Mouse (Mus musculus) forebrain, embryonic 13.5 days (tissue): ENCODE measurements around the gene Itch. TPM values are rescaled to one million over a fixed set of nuclear protein-coding genes. Genes with fewer than 3 reads are reported as not detected.
A peak's percentile ranks its signal among the peaks of the same experiment; 100 is the strongest.

Experiments used
- ATAC-seq: fragments of 200-750 bp; cut with Nextera tagmentation; 2 replicates; pipeline ENCODE4 v1.8.0; 2017
- H3K27ac ChIP-seq: fragments of 300-500 bp; sonication (generic); 2 replicates; pipeline ENCODE4 v1.5.1; 2015; ENCODE audit warnings: inconsistent platforms, mild to moderate bottlenecking, moderate library complexity
- H3K27me3 ChIP-seq: fragments of 300-500 bp; sonication (generic); 2 replicates; pipeline ENCODE4 v1.6.1; 2015; ENCODE audit warnings: mild to moderate bottlenecking, inconsistent platforms
- H3K36me3 ChIP-seq: fragments of 300-500 bp; sonication (generic); 2 replicates; pipeline ENCODE4 v1.6.1; 2015; ENCODE audit warnings: mild to moderate bottlenecking, inconsistent platforms; ENCODE audit not compliant: poor library complexity, severe bottlenecking
- H3K4me1 ChIP-seq: fragments of 300-500 bp; sonication (generic); 2 replicates; pipeline ENCODE4 v1.6.1; 2015; ENCODE audit warnings: inconsistent platforms
- H3K4me2 ChIP-seq: fragments of 300-500 bp; sonication (generic); 2 replicates; pipeline ENCODE4 v1.6.1; 2015; ENCODE audit warnings: inconsistent platforms, mild to moderate bottlenecking, moderate library complexity
- H3K4me3 ChIP-seq: fragments of 300-500 bp; sonication (generic); 2 replicates; pipeline ENCODE4 v1.5.1; 2015; ENCODE audit warnings: mild to moderate bottlenecking, inconsistent platforms
- H3K9ac ChIP-seq: fragments of 300-500 bp; sonication (generic); 2 replicates; pipeline ENCODE4 v1.6.1; 2015; ENCODE audit warnings: mild to moderate bottlenecking, inconsistent platforms
- H3K9me3 ChIP-seq: fragments of 300-500 bp; sonication (generic); replicated peaks from 2 replicates; pipeline ENCODE4 v1.6.1; 2016; ENCODE audit warnings: inconsistent platforms
- WGBS: fragments of 180-500 bp; shearing (Covaris S2); methylation state at CpG from one replicate; pipeline ENCODE4 v1.1.7; 2015; 5-methylcytosine and 5-hydroxymethylcytosine counted together
- polyA plus RNA-seq: library from polyadenylated mRNA; unstranded; fragments of >200 nt; fragmentation: Nextera tagmentation; extraction: Ambion mirVana; gene quantifications from 2 replicates; pipeline ENCODE4 v1.2.1, GENCODE M21; 2015

Gene Itch
- polyA plus RNA-seq = 53.2 and 56.8 TPM in 2 replicates

DNA sequence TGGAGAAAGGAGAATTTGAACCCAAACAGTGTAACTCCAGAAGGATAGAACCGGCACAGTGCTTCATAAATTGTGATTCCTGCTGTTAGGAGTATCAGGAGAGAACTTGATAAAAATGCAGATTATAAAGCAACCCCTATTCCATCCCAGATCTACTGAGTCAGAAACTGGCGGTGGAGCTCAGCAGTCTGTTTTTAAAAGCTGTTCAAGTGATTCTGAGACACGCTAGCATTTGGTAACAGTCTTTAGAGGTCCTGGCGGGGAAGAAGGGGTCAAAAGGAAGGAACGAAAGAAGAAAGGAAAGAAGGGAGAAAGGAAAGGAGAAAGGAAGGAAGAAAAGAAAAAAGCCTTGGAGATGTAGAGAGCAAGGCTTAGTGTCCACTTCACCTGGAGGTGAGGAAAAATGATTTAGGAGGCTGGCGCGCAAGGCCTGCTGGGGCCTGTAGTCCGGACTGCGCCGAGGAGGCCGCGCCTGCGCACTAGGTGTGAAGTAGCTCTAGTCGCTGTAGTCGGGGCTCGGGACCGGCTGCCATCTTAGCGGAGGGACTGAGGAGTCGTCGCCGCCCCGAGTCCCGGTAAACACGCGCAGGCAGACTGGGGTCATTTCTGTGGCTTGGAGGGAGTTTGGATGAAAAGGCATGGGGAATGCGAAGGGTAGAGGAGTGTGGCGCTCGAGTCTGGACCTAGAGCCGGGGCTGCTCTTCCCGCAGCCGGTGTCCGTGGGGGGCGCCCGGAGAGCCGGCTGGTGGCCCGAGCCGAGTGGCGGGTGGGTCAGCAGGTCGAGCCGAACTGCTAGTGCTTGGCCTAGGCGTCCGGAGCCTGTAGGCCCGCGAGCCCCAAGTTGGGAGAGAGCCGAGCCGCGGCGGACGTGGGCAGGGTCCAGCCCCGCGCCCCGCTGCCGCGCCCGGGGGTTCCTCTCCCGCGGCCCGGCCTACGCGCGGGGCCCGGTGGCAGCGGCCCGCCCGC, at the start of gene Itch:
Itch (plus strand) TSS at position 499 of the 966 bp plus-strand sequence.
- WGBS = 3% methylated on average over 37 of the region's 65 CpGs
- peak; percentile 99 for ATAC-seq
- peak within 1 kb of the TSS; percentile 72 for H3K4me2 ChIP-seq
- H3K27ac ChIP-seq = peak within 1 kb of the TSS; percentile 71
- no peaks in the 10 kb centered on the region for H3K27me3 ChIP-seq
- H3K9me3 ChIP-seq = no peaks in the 10 kb centered on the region
- peaks cover 7% of the 10 kb centered on the region for H3K36me3 ChIP-seq
- H3K9ac ChIP-seq = peak within 1 kb of the TSS; percentile 98
- H3K4me3 ChIP-seq = peak within 1 kb of the TSS; percentile 88
- H3K4me1 ChIP-seq = peaks cover 24% of the 10 kb centered on the region

- Histone ChIP-seq H3K9ac (no peak overlapping the region), H3K27me3 (no peaks in the 10 kb centered on the region), H3K36me3 (no peaks in the 10 kb centered on the region), H3K4me2 (no peak overlapping the region), H3K4me1 (no peaks in the 10 kb centered on the region), H3K4me3 (no peak overlapping the region), H3K9me3 (no peaks in the 10 kb centered on the region), H3K27ac (no peak overlapping the region)
- ATAC-seq = no peak
- 86% methylated on average over 5 of the region's 5 CpGs for WGBS
These were observed 48.8 kb upstream of the Itch start for GRCm38 (mm10) chr2:155084546-155084945.

GRCm38 (mm10) chr2:155086328-155086727, 47.0 kb upstream of the Itch start:
- no peak overlapping the region for H3K27ac ChIP-seq
- no peak overlapping the region for H3K9ac ChIP-seq
- H3K4me1 ChIP-seq = no peaks in the 10 kb centered on the region
- H3K9me3 ChIP-seq = no peaks in the 10 kb centered on the region
- H3K36me3 ChIP-seq = no peaks in the 10 kb centered on the region
- 91% methylated on average over 5 of the region's 5 CpGs for WGBS
- H3K27me3 ChIP-seq = no peaks in the 10 kb centered on the region
- no peak overlapping the region for H3K4me3 ChIP-seq
- no peak for ATAC-seq
- no peak overlapping the region for H3K4me2 ChIP-seq

- H3K36me3 ChIP-seq = no peaks in the 10 kb centered on the region
- 84% methylated on average over 6 of the region's 6 CpGs for WGBS
- H3K4me1 ChIP-seq = no peaks in the 10 kb centered on the region
- no peak for ATAC-seq
- no peak overlapping the region for H3K9ac ChIP-seq
- no peaks in the 10 kb centered on the region for H3K27me3 ChIP-seq
- H3K4me3 ChIP-seq = no peak overlapping the region
- no peaks in the 10 kb centered on the region for H3K9me3 ChIP-seq
- no peak overlapping the region for H3K27ac ChIP-seq
- no peak overlapping the region for H3K4me2 ChIP-seq
These were observed 45.0 kb upstream of the Itch start for GRCm38 (mm10) chr2:155088264-155088663.

DNA sequence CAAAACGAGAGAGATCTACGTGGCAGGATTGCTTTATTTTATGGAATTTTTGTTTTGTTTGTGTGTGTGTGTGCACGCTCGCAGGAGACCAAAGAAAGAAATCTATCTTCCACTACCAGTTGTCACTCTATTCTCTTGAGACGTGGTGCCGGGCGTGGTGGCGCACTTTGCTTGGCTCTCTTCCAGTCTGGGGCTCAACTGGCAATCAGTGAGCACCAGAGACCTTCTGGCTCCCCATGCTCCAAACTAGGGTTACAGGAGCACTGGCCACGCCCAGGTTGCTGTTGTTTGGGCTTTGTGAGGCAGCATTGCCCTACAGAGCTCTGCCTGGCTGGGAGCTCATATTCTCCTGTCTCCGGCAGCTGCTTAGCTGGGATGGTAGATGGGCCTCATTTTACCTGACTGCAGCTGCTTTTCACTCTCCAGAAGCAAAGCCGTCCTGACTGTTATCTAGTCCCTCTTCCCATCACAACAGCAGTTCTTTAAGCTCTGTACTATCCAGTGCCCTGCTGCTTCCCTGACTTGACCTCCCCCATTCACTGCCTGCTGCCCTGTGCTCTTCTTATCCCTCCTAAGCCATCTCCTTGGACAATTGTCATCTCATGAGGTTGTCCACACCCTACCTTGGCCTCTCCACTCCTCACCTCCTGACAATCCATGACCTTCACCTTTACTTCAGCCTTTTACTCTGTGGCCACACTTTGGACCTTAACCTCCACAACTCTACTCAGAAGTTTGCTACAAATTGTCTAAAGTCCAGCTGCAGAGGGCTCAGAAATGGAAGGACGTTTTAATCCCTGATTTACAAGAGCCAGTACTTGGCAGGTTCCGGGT, 42.2 kb upstream of the Itch start:
- H3K4me1 ChIP-seq = no peaks in the 10 kb centered on the region
- ATAC-seq = no peak
- H3K27me3 ChIP-seq = no peaks in the 10 kb centered on the region
- H3K9ac ChIP-seq = no peak overlapping the region
- H3K9me3 ChIP-seq = no peaks in the 10 kb centered on the region
- WGBS = 64% methylated on average over 13 of the region's 13 CpGs
- no peak overlapping the region for H3K4me3 ChIP-seq
- H3K36me3 ChIP-seq = no peaks in the 10 kb centered on the region
- no peak overlapping the region for H3K4me2 ChIP-seq
- H3K27ac ChIP-seq = no peak overlapping the region

DNA sequence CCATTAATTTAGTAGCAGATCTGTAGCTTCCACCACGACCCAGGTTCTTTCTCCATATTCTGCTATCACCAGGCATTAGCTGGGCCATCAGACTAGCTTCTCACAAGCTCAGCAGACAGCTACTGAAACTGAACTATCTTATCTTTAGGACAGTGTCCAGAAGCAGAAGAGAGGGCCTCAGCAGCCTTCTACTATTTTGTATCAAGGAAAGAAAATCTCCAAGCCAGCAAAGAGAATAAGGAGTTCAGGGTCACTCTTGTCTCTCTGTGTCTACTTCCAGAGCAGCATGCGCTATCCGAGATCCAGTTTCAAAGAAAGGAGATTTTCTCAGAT, 41.6 kb upstream of the Itch start:
- WGBS = 88% methylated on average over 3 of the region's 3 CpGs
- no peak for ATAC-seq
- Histone ChIP-seq H3K9ac (no peak overlapping the region), H3K4me1 (no peaks in the 10 kb centered on the region), H3K36me3 (no peaks in the 10 kb centered on the region), H3K27ac (no peak overlapping the region), H3K4me2 (no peak overlapping the region), H3K27me3 (no peaks in the 10 kb centered on the region), H3K9me3 (no peaks in the 10 kb centered on the region), H3K4me3 (no peak overlapping the region)

GRCm38 (mm10) chr2:155093418-155093817, 39.9 kb upstream of the Itch start:
- no peak overlapping the region for H3K4me3 ChIP-seq
- ATAC-seq = no peak
- H3K27ac ChIP-seq = no peak overlapping the region
- no peak overlapping the region for H3K9ac ChIP-seq
- H3K27me3 ChIP-seq = no peaks in the 10 kb centered on the region
- H3K36me3 ChIP-seq = no peaks in the 10 kb centered on the region
- H3K4me1 ChIP-seq = no peaks in the 10 kb centered on the region
- 57% methylated on average over 4 of the region's 4 CpGs for WGBS
- no peak overlapping the region for H3K4me2 ChIP-seq
- H3K9me3 ChIP-seq = no peaks in the 10 kb centered on the region

DNA sequence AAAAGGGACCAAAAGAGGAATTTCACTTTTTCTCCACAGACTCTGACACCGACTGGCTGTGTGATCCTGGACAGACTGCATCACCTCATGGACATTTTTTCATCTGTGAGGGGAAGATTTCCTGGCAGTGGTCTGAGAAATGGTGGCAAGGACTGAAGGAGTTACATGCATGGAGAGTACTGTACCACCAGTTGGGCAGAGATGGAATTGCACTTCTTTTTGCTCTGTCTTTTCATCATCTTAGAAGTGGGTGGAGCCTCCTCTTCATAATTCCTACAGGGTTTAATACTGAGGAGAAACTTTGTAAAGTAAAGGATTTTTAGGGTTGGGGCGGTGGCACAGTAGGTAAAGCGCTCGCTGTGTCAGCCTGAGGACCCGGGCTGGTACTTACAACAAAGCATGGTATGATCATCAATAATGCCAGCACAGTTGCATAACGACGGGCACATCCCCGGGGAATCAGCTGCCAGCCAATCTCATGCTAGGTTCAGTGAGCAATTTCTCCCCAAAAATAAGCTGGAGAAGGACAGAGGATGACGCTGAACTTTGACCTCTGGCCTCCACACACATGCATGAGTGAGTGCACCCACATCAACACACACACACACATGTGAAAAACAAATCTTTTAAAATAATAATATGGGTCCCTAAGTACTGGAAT, 34.5 kb upstream of the Itch start:
- H3K27me3 ChIP-seq = no peaks in the 10 kb centered on the region
- 86% methylated on average over 9 of the region's 9 CpGs for WGBS
- H3K36me3 ChIP-seq = no peaks in the 10 kb centered on the region
- H3K27ac ChIP-seq = no peak overlapping the region
- H3K4me2 ChIP-seq = no peak overlapping the region
- no peaks in the 10 kb centered on the region for H3K4me1 ChIP-seq
- no peak overlapping the region for H3K4me3 ChIP-seq
- H3K9me3 ChIP-seq = no peaks in the 10 kb centered on the region
- no peak for ATAC-seq
- H3K9ac ChIP-seq = no peak overlapping the region

DNA sequence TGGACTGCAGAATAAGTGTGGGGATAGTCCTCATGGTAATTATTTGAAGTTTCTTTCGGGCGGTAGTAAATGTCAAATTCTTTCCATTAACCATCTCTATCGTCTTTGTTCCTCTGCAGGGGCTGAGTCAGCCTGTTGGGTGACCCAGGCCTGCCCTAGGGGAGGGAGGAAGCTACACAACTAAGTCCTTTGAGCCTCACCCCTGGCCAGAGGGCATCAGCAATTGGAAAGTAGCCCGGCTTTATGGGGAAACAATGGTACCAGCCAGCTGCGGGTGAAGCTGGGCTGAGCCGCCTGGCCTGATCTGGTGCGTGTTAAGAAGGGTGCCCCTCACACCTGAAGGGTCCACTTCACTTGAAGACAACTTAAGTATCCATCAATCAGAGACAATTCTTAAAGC, 33.9 kb upstream of the Itch start:
- Histone ChIP-seq H3K4me1 (no peaks in the 10 kb centered on the region), H3K4me2 (no peak overlapping the region), H3K9ac (no peak overlapping the region), H3K9me3 (no peaks in the 10 kb centered on the region), H3K27ac (no peak overlapping the region), H3K27me3 (no peaks in the 10 kb centered on the region), H3K36me3 (no peaks in the 10 kb centered on the region), H3K4me3 (no peak overlapping the region)
- 73% methylated on average over 7 of the region's 7 CpGs for WGBS
- no peak for ATAC-seq

DNA sequence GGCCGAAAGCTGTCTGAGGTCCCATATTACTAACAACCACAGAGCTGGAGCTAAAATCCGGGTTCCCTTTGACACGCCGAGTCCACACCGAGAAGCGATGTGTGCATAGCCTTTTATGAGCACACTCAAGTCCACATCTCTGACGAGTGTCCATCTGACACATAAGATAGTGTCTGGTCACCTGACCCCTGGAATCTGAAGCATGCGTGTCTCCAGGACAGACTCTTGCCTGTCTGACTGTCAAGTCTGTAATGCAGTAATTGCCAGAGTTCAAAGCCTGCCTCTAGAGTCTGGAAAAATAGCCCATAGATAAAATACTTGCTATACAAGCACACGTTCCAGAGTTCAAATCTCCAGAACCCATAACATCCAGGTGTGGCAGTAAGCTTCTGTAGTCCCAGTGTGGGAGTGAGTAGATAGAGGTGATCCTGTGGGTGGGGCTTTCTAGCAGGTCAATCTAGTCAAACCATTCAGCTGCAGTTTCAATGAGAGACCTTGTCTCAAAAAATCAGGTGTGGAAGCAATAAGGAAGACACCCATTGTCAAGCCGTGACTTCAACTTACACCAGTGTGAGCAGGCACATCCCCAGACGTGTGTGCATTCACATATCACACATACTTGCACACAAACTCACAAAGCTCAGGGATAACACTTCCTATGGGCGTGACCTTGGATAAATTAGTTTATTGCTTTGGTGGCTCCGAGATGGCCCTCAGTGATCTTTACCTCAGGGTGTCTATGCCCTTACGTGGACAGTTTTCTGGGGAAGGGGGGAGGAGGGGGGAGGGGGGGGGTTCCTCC, 33.1 kb upstream of the Itch start:
- Histone ChIP-seq H3K4me1 (no peaks in the 10 kb centered on the region), H3K9ac (no peak overlapping the region), H3K9me3 (no peaks in the 10 kb centered on the region), H3K4me2 (no peak overlapping the region), H3K36me3 (no peaks in the 10 kb centered on the region), H3K4me3 (no peak overlapping the region), H3K27ac (no peak overlapping the region), H3K27me3 (no peaks in the 10 kb centered on the region)
- ATAC-seq = no peak
- 90% methylated on average over 14 of the region's 14 CpGs for WGBS

GRCm38 (mm10) chr2:155100796-155101259, 32.5 kb upstream of the Itch start:
- no peaks in the 10 kb centered on the region for H3K36me3 ChIP-seq
- H3K9me3 ChIP-seq = no peaks in the 10 kb centered on the region
- no peak overlapping the region for H3K9ac ChIP-seq
- no peak overlapping the region for H3K27ac ChIP-seq
- H3K27me3 ChIP-seq = no peaks in the 10 kb centered on the region
- 80% methylated on average over 3 of the region's 3 CpGs for WGBS
- ATAC-seq = no peak
- H3K4me1 ChIP-seq = no peaks in the 10 kb centered on the region
- H3K4me2 ChIP-seq = no peak overlapping the region
- no peak overlapping the region for H3K4me3 ChIP-seq
